Mouse (Mus musculus) adrenal gland, adult 8-10 months (tissue): ENCODE results near the gene Klf6. TPM values are rescaled to one million over a fixed set of nuclear protein-coding genes. Genes with fewer than 3 reads are reported as not detected.

Experiments used
- DNase-seq: peaks from one replicate; pipeline ENCODE4 v3.0.0; 2022
- microRNA-seq, 2 experiments: library from miRNA; unstranded; fragments of <30 nt; microRNA quantifications; one replicate each; pipeline ENCODE4 v1.2.0; 2022
- total RNA-seq, 4 experiments: library from RNA; stranded (reverse); gene quantifications; 2 replicates each; pipeline ENCODE4 v1.2.4; 2022

Klf6 gene
- total RNA-seq, 4 experiments from 2014 or later, result 34.6 to 57.1 (median 44.8) TPM

DNA sequence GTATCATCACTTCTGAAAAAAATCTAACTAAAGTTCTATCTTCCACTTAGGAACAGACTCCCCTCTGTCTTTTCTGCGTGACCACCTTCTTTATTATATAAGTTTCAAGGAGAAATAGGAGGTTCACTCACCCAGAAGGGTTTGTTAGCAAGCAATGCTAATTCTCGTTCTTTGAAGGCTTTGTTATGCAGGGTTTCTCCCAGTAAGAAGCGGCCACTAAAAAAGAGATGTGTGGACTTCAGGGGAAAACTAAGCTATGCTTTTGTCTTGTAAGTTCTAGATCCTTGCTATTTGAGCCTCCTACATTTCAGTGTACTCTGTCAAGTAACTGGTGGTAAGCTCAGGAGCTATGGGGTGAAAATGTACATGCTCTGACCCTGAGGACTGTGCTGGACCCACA lies 38.4 kb downstream of the Klf6 start:
- DNase-seq, result no peak

DNA sequence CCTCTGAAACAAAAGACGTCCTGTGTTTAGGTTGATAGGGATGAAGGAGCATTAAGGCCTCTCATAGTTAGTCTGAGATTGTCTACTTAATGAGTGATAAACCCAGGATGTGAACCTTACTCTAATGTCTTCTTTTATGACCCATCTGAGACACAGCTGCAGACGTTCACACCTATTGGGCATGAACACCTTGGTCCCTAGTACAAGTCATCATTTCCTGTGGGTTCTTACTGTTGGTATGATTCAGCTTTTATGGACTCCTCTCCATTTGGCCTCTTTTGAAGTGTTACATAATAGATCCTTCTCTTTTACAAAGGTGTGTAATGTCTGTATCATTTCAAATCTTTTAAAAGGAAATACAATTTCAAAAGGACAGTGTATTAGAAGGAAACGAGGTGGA lies 51.9 kb downstream of the Klf6 start:
- no peak for DNase-seq

DNA sequence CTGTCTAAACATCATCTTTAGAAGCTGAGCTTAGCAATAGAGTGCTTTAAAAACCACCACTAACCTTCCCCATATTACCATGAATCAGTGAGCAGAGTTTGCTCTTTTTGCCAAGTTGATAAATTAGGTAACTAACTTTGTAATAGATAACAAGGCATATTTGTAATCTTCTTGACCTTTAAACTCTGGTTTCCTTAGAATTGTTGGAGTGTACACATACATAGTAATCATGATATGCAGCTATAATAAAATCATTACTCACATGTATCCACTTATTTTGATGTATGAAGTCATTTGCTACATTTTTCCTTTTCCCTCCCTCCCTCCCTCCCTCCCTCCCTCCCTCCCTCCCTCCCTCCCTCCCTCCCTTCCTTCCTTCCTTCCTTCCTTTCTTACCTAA lies 56.1 kb downstream of the Klf6 start:
- no peak for DNase-seq

DNA sequence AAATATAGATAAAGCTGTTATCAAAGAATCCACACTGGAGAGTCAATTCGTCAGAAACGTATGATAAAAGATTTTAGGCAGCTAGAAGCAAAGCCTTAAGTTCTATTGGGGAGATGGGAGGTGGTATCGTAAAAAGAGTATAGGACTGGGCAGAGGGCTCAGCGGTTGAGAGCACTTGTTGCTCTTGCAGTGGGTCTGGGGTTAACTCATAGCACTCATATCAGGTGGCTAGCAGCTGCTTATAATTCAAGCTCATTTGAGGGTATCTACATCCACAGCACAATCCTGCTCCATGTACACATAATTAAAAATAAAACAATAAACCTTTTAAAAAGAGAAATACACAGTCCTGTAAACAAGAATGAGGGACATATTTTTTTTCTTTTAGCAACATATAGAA lies 58.7 kb downstream of the Klf6 start:
- no peak for DNase-seq

Small RNA genes within 50 kb of the gene (microRNA-seq; reads per million reads assigned to microRNA genes)
- gene Gm26043, result 0 reads per million in 2 experiments
